Mouse (Mus musculus): ENCODE measurements at regions not wholly inside any gene's neighbourhood (a gene's known extent, or its start where the extent isn't known, plus 50 kb on each side); places are given as distances from the start of the nearest gene placed in this dataset.

DNA sequence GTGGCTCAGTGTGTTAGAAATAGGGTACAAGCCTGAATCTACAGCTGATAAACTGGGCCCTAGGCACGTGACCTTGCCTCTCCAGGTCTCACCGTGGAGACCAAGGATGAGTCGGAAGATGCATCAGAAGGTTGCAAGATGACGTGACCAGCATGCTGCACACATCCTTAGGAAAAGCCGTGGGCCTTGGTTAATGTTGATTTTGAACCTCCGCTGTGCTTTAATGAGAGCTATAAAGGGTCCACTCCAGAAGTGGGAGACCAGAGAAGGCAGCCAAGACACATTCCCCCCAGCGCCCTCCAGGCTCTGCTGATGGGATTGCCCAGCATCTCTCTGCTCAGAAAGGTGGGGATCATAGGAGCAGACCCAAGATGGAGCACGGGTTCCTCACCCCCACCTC lies 343.6 kb upstream of the Tbx3 start:
- Histone ChIP-seq H3K27me3 (ENCODE audit: control insufficient read depth in 1 of 2, insufficient read depth in 2 of 2, low read length in 2 of 2) (no peaks in the 10 kb centered on the region), H3K36me3 (ENCODE audit: control insufficient read depth in 1 of 2, insufficient read depth in 2 of 2, low read length in 2 of 2) (no peaks in the 10 kb centered on the region), H3K4me1 (ENCODE audit: control insufficient read depth in 1 of 2, insufficient read depth in 2 of 2, low read length in 2 of 2) (no peaks in the 10 kb centered on the region), H3K4me3 (ENCODE audit: control insufficient read depth in 1 of 2, insufficient read depth in 1 of 2, low read depth in 2 of 2, low read length in 2 of 2) (no peak overlapping the region), H3K9ac (ENCODE audit: control insufficient read depth, low read depth, low read length, poor library complexity, severe bottlenecking) (no peak overlapping the region), H3K9me3 (replicated peaks; ENCODE audit: insufficient read depth, low read length) (no peaks in the 10 kb centered on the region), H3K79me2 (ENCODE audit: control insufficient read depth, insufficient read depth, low read length, poor library complexity) (no peaks in the 10 kb centered on the region), H3K27ac (ENCODE audit: control insufficient read depth, low read depth, low read length) (no peak overlapping the region)
- no peak for TF ChIP-seq CHD2 (IDR thresholded peaks at IDR 0.05; ENCODE audit: low read length)
- no peak for TF ChIP-seq MYC (IDR thresholded peaks at IDR 0.05; ENCODE audit: low read depth, low read length)
- TF ChIP-seq TCF12 (IDR thresholded peaks at IDR 0.05; ENCODE audit: low read depth, low read length): no peak
- no peak for TF ChIP-seq JUND (IDR thresholded peaks at IDR 0.05; ENCODE audit: low read depth, low read length)
- TF ChIP-seq HCFC1 (IDR thresholded peaks at IDR 0.05; ENCODE audit: low read depth, low read length): no peak
- no peak for TF ChIP-seq BHLHE40 (IDR thresholded peaks at IDR 0.05; ENCODE audit: borderline replicate concordance, low read depth, low read length)
- no peak for TF ChIP-seq POLR2A (IDR thresholded peaks at IDR 0.05; ENCODE audit: control insufficient read depth in 1 of 2, insufficient read depth in 1 of 2, low read depth in 1 of 2, low read length in 2 of 2, poor library complexity in 1 of 2)
- no peak for TF ChIP-seq ELF1 (IDR thresholded peaks at IDR 0.05; ENCODE audit: low read depth, low read length)
- TF ChIP-seq RAD21 (IDR thresholded peaks at IDR 0.05; ENCODE audit: low read depth, low read length): no peak
- TF ChIP-seq ZC3H11A (IDR thresholded peaks at IDR 0.05; ENCODE audit: low read depth, low read length): no peak
- TF ChIP-seq TAL1 (IDR thresholded peaks at IDR 0.05; ENCODE audit: low read length): no peak
- TF ChIP-seq MEF2A (IDR thresholded peaks at IDR 0.05; ENCODE audit: extremely low read depth, insufficient replicate concordance, low read depth, low read length, poor library complexity, severe bottlenecking): no peak
- no peak for TF ChIP-seq CHD1 (IDR thresholded peaks at IDR 0.05; ENCODE audit: low read depth, low read length)
- no peak for TF ChIP-seq E2F4 (IDR thresholded peaks at IDR 0.05; ENCODE audit: borderline replicate concordance, low read depth, low read length)
- no peak for TF ChIP-seq POLR2AphosphoS5 (IDR thresholded peaks at IDR 0.05; ENCODE audit: borderline replicate concordance, low read depth, low read length)
- TF ChIP-seq POLR2AphosphoS2 (IDR thresholded peaks at IDR 0.05; ENCODE audit: low read length): no peak
- no peak for TF ChIP-seq GATA1 (IDR thresholded peaks at IDR 0.05; ENCODE audit: low read depth, low read length)
- DNase-seq (ENCODE audit: low read depth, low spot score): no peak

DNA sequence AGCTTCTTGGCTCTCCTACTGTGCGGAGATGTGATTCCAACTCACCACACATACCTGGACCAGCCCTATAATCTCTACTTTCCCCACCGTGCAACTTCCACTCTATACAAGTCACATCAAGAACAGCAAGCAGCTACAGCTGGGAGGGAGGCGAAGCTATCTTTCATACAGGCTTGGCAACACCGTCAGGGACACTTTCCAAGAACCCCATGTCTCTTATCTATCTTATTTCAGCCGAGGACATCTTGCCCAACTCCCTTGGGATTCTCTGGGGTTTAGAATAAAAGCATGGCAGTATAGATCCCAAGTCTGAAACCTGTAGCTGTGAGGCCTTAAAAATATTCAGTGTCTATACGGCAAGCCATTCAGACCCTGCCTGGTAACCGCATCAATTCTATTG lies 341.5 kb upstream of the Tbx3 start:
- H3K4me1 ChIP-seq (ENCODE audit: control insufficient read depth in 1 of 2, insufficient read depth in 2 of 2, low read length in 2 of 2): no peaks in the 10 kb centered on the region
- no peaks in the 10 kb centered on the region for H3K79me2 ChIP-seq (ENCODE audit: control insufficient read depth, insufficient read depth, low read length, poor library complexity)
- no peaks in the 10 kb centered on the region for H3K36me3 ChIP-seq (ENCODE audit: control insufficient read depth in 1 of 2, insufficient read depth in 2 of 2, low read length in 2 of 2)
- H3K9me3 ChIP-seq (replicated peaks; ENCODE audit: insufficient read depth, low read length): no peaks in the 10 kb centered on the region
- no peak for TF ChIP-seq MYC (IDR thresholded peaks at IDR 0.05; ENCODE audit: low read depth, low read length)
- TF ChIP-seq ZKSCAN1 (IDR thresholded peaks at IDR 0.05; ENCODE audit: low read depth, low read length): no peak
- no peak for TF ChIP-seq POLR2AphosphoS5 (IDR thresholded peaks at IDR 0.05; ENCODE audit: borderline replicate concordance, low read depth, low read length)
- no peak for TF ChIP-seq ETS1 (IDR thresholded peaks at IDR 0.05; ENCODE audit: low read depth, low read length)
- TF ChIP-seq TAL1 (IDR thresholded peaks at IDR 0.05; ENCODE audit: low read length): no peak
- TF ChIP-seq SMC3 (IDR thresholded peaks at IDR 0.05; ENCODE audit: low read depth, low read length): no peak
- TF ChIP-seq USF1 (IDR thresholded peaks at IDR 0.05; ENCODE audit: low read depth, low read length): no peak
- TF ChIP-seq RCOR1 (IDR thresholded peaks at IDR 0.05; ENCODE audit: low read depth, low read length): no peak
- TF ChIP-seq CTCF (IDR thresholded peaks at IDR 0.05 in 2 of 3, conservative IDR thresholded peaks at IDR 0.05 in 1 of 3; ENCODE audit: control insufficient read depth in 1 of 3, insufficient read depth in 1 of 3, low read depth in 2 of 3, low read length in 3 of 3, poor library complexity in 1 of 3, severe bottlenecking in 1 of 3): no peak
- TF ChIP-seq POLR2AphosphoS2 (IDR thresholded peaks at IDR 0.05; ENCODE audit: low read length): no peak
- no peak for TF ChIP-seq MAX (IDR thresholded peaks at IDR 0.05; ENCODE audit: low read length)
- no peak for TF ChIP-seq MEF2A (IDR thresholded peaks at IDR 0.05; ENCODE audit: extremely low read depth, insufficient replicate concordance, low read depth, low read length, poor library complexity, severe bottlenecking)
- no peak for TF ChIP-seq NELFE (IDR thresholded peaks at IDR 0.05; ENCODE audit: low read depth, low read length)
- no peak overlapping the region for H3K27ac ChIP-seq (ENCODE audit: control insufficient read depth, low read depth, low read length)
- DNase-seq (ENCODE audit: low read depth, low spot score): no peak
- no peaks in the 10 kb centered on the region for H3K27me3 ChIP-seq (ENCODE audit: control insufficient read depth in 1 of 2, insufficient read depth in 2 of 2, low read length in 2 of 2)
- H3K9ac ChIP-seq (ENCODE audit: control insufficient read depth, low read depth, low read length, poor library complexity, severe bottlenecking): no peak overlapping the region
- H3K4me3 ChIP-seq (ENCODE audit: control insufficient read depth in 1 of 2, insufficient read depth in 1 of 2, low read depth in 2 of 2, low read length in 2 of 2): no peak overlapping the region
